Mouse (Mus musculus) frontal cortex, adult 2 months (tissue): ENCODE measurements around the gene Ddx58. TPM values are rescaled to one million over a fixed set of nuclear protein-coding genes. Genes with fewer than 3 reads are reported as not detected.

Source experiments
- DNase-seq, 2 experiments: peaks; one replicate each; pipeline ENCODE4 v3.0.0; 2022; ENCODE audit warnings: low spot score in 1 of 2; ENCODE audit errors: extremely low spot score in 1 of 2
- polyA plus RNA-seq: library from polyadenylated mRNA; depleted of rRNA; stranded (reverse); fragments of >200 nt; gene quantifications from 2 replicates; pipeline ENCODE4 v1.2.3, GENCODE M21; 2012

Gene Ddx58
- polyA plus RNA-seq, 1 experiment: 5.8 TPM

GRCm38 (mm10) chr4:40236829-40237228 lies 2.8 kb downstream of the Ddx58 start:
- DNase-seq: no peak

- DNase-seq: no peak
These were observed 5.4 kb downstream of the Ddx58 start for GRCm38 (mm10) chr4:40234256-40234655.

- DNase-seq: no peak
These were observed 6.5 kb downstream of the Ddx58 start for GRCm38 (mm10) chr4:40233062-40233664.

- no peak for DNase-seq
These were observed 9.9 kb downstream of the Ddx58 start for GRCm38 (mm10) chr4:40229723-40230122.

GRCm38 (mm10) chr4:40227886-40228285 lies 11.7 kb downstream of the Ddx58 start:
- DNase-seq: no peak

GRCm38 (mm10) chr4:40227131-40227530 lies 12.5 kb downstream of the Ddx58 start:
- DNase-seq: no peak

GRCm38 (mm10) chr4:40226095-40226494 lies 13.5 kb downstream of the Ddx58 start:
- no peak for DNase-seq

GRCm38 (mm10) chr4:40221876-40222585 lies 17.6 kb downstream of the Ddx58 start:
- DNase-seq: no peak

- no peak for DNase-seq
These were observed 18.4 kb downstream of the Ddx58 start for GRCm38 (mm10) chr4:40221004-40221760.

- no peak for DNase-seq
These were observed 19.2 kb downstream of the Ddx58 start for GRCm38 (mm10) chr4:40220437-40220836.

- DNase-seq: peak in 1 of 2 experiments; percentile 16
These were observed 21.2 kb downstream of the Ddx58 start for GRCm38 (mm10) chr4:40218382-40218781.

- DNase-seq: no peak
These were observed 21.7 kb downstream of the Ddx58 start for GRCm38 (mm10) chr4:40217910-40218309.

GRCm38 (mm10) chr4:40212177-40212576 lies 27.5 kb downstream of the Ddx58 start:
- DNase-seq: no peak

- no peak for DNase-seq
These were observed 31.9 kb downstream of the Ddx58 start for GRCm38 (mm10) chr4:40207701-40208100.

- no peak for DNase-seq
These were observed 34.3 kb downstream of the Ddx58 start for GRCm38 (mm10) chr4:40205231-40205903.

- DNase-seq: no peak
These were observed 35.3 kb downstream of the Ddx58 start for GRCm38 (mm10) chr4:40204374-40204773.

GRCm38 (mm10) chr4:40202205-40202604 lies 37.4 kb downstream of the Ddx58 start:
- DNase-seq: no peak

GRCm38 (mm10) chr4:40195336-40195735 lies 44.3 kb downstream of the Ddx58 start:
- DNase-seq: no peak

GRCm38 (mm10) chr4:40193461-40193860 lies 46.2 kb downstream of the Ddx58 start:
- no peak for DNase-seq

- DNase-seq: no peak
These were observed 47.4 kb downstream of the Ddx58 start for GRCm38 (mm10) chr4:40192246-40192645.

- no peak for DNase-seq
These were observed 51.7 kb downstream of the Ddx58 start for GRCm38 (mm10) chr4:40187956-40188355.
